Mouse (Mus musculus): ENCODE results near the gene Ccdc88a. TPM values are rescaled to one million over a fixed set of nuclear protein-coding genes. Genes with fewer than 3 reads are reported as not detected.

The Ccdc88a gene
- 41.1 and 46.6 TPM in 2 replicates for polyA plus RNA-seq (2014; fragmentation: Nextera tagmentation; extraction: Ambion mirVana)

DNA sequence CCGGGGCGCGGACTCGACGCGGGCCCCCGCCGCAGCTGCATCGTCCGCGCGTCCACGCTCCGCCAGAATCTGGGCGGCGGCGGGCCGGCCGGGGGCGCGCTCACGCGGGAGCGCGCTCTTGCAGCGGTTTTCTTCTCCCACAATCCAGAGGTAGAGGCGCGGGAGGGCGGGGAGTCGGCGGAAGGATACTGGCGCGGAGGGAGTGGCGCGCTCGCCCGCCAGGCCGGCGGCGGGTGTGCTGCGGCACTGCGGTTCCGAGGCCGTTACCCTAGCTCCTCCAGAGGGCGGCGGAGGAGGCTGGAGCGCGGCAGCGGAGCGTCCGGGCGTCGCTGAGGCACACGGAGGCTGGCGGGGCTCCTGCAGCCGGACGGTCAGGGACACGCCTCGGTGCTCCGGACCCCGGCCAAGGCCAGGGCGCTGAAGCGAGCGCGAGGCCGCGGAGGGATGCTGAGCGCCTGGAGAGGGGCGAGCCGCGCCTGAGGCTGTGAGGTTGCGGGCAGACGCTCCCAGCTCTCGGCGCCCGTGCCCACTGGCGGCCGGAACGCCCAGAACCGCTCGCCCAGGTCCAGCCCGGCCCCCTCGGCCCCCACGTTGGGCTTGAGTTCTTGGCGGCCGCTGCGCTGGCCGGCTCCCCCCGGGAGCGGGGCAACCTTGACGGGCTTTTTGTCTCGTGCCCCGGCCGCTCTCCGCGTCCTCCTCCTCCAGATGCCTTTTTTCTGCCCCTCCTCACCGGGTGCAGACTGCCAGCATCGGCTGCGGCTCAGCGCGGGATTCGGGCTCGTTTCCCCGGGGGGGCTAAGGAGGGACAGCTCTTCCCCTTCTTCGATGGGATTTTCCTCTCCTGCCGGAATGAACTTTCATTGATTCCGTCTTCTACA is at the start of gene Ccdc88a:
TSS of gene Ccdc88a (plus strand) at position 263 of the 878 bp plus-strand sequence.
- Histone ChIP-seq H3K9me3 (replicated peaks; ENCODE audit: control insufficient read depth, low read length) (no peaks in the 10 kb centered on the region), H3K36me3 (replicated peaks; ENCODE audit: control insufficient read depth, insufficient read depth, low read depth, low read length) (no peaks in the 10 kb centered on the region), H3K4me3 (ENCODE audit: low read depth, low read length) (peak within 1 kb of the TSS; percentile 91), H3K27ac (replicated peaks; ENCODE audit: low read depth, low read length) (peak within 1 kb of the TSS; percentile 96), H3K9ac (replicated peaks; ENCODE audit: low read length) (peak within 1 kb of the TSS; percentile 97), H3K4me1 (ENCODE audit: control insufficient read depth, insufficient read depth, low read length) (no peaks in the 10 kb centered on the region), H3K27me3 (ENCODE audit: control insufficient read depth, insufficient read depth, low read length) (no peaks in the 10 kb centered on the region), H3K4me2 (ENCODE audit: low read depth, low read length) (peak within 1 kb of the TSS; percentile 44)
- DNase-seq (ENCODE audit: low spot score) (peak; percentile 97), ATAC-seq (replicated peaks; ENCODE audit: insufficient number of reproducible peaks, low FRiP score, low TSS enrichment, low read depth) (peak; percentile 97)
- WGBS: under 1% methylated on average over 70 of the region's 107 CpGs

DNA sequence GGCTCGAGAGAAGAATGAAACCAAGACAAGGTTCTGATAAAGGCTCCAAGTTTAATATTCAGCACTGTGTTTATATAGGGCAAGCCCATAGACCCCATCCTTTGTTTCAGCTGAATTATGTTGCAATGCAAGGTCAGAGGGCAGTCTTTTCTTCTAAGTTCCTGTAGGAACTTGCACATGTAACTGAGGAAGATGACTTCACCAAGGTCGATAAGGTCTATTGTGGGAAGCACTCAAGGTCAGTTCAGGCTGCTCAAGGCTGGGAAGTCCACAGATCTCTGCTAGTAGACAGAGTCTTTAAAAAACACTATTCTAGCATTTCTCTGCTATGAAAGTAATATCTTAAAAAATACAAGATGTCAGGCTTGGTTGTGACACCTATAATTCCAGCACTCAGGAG is 38.0 kb upstream of the Ccdc88a start:
- Histone ChIP-seq H3K4me1 (ENCODE audit: control insufficient read depth, insufficient read depth, low read length) (no peaks in the 10 kb centered on the region), H3K9ac (replicated peaks; ENCODE audit: low read length) (no peak overlapping the region), H3K9me3 (replicated peaks; ENCODE audit: control insufficient read depth, low read length) (no peaks in the 10 kb centered on the region), H3K27me3 (ENCODE audit: control insufficient read depth, insufficient read depth, low read length) (no peaks in the 10 kb centered on the region), H3K4me3 (ENCODE audit: low read depth, low read length) (no peak overlapping the region), H3K27ac (replicated peaks; ENCODE audit: low read depth, low read length) (no peak overlapping the region), H3K36me3 (replicated peaks; ENCODE audit: control insufficient read depth, insufficient read depth, low read depth, low read length) (no peaks in the 10 kb centered on the region), H3K4me2 (ENCODE audit: low read depth, low read length) (no peak overlapping the region)
- no peak for ATAC-seq (replicated peaks; ENCODE audit: insufficient number of reproducible peaks, low FRiP score, low TSS enrichment, low read depth)
- WGBS: 72% methylated on average over 2 of the region's 2 CpGs
- DNase-seq (ENCODE audit: low spot score): no peak

DNA sequence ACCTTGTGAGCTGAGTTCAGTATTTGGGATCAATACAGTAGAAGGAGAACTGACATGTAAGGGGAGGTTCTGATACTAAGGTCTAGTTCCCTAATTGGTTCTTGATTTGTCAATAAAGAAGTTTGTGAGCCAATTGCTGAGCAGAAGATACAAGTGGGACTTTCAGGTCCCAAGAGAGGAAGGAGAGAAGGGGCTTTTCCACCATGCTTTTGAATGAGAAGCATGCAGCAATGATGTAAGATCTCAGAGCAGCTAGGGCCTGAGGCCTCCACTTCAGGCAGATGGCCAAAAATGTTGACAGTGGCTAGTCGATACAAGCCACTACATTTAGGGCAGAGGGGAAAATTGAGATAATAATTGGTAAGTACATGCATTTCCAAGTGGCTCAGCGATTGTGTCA is 32.2 kb upstream of the Ccdc88a start:
- ATAC-seq (replicated peaks; ENCODE audit: insufficient number of reproducible peaks, low FRiP score, low TSS enrichment, low read depth): no peak
- Histone ChIP-seq H3K27ac (replicated peaks; ENCODE audit: low read depth, low read length) (no peak overlapping the region), H3K4me3 (ENCODE audit: low read depth, low read length) (no peak overlapping the region), H3K36me3 (replicated peaks; ENCODE audit: control insufficient read depth, insufficient read depth, low read depth, low read length) (no peaks in the 10 kb centered on the region), H3K9me3 (replicated peaks; ENCODE audit: control insufficient read depth, low read length) (no peaks in the 10 kb centered on the region), H3K27me3 (ENCODE audit: control insufficient read depth, insufficient read depth, low read length) (no peaks in the 10 kb centered on the region), H3K4me2 (ENCODE audit: low read depth, low read length) (no peak overlapping the region), H3K4me1 (ENCODE audit: control insufficient read depth, insufficient read depth, low read length) (no peaks in the 10 kb centered on the region), H3K9ac (replicated peaks; ENCODE audit: low read length) (no peak overlapping the region)
- no peak for DNase-seq (ENCODE audit: low spot score)
- WGBS: 79% methylated on average over 2 of the region's 2 CpGs

DNA sequence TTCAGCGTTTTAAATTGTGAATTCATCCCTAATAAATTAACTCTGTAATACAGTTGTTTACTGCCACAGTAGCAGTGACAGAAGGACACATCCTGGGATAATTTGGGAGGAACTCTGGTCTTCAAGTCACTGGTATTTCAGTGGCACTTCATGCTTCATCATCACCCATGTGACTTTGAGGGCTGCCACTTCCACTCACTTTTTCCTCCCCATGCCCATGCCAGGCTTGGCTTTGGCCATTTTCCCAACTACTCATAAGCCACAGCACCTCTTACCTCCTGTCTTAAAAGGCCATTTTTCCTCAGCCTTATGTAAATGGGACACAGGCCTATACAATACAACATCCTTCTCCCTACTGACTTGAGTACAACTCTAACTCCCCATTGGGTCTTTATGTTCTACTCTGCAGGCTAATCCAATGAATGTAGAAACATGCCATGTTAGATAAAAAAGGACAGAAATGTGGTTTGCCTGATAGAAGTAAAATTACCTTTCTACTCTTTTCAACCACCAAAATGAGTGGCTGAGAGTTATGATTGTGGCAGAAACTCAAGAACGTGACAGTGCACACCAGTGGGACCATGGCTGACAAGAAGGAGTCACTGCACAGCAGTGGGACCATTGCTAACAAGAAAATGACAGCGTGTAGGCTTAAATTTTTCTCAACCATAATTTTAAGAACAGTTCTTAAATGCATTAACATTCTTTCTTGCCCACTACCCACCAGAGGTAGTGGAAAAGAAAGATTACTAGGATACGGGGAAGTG is 28.4 kb upstream of the Ccdc88a start:
- H3K4me2 ChIP-seq (ENCODE audit: low read depth, low read length): no peak overlapping the region
- no peaks in the 10 kb centered on the region for H3K27me3 ChIP-seq (ENCODE audit: control insufficient read depth, insufficient read depth, low read length)
- H3K27ac ChIP-seq (replicated peaks; ENCODE audit: low read depth, low read length): no peak overlapping the region
- ATAC-seq (replicated peaks; ENCODE audit: insufficient number of reproducible peaks, low FRiP score, low TSS enrichment, low read depth) (no peak), DNase-seq (ENCODE audit: low spot score) (no peak)
- no peaks in the 10 kb centered on the region for H3K9me3 ChIP-seq (replicated peaks; ENCODE audit: control insufficient read depth, low read length)
- no peaks in the 10 kb centered on the region for H3K36me3 ChIP-seq (replicated peaks; ENCODE audit: control insufficient read depth, insufficient read depth, low read depth, low read length)
- H3K9ac ChIP-seq (replicated peaks; ENCODE audit: low read length): no peak overlapping the region
- 82% methylated on average over 4 of the region's 4 CpGs for WGBS
- H3K4me3 ChIP-seq (ENCODE audit: low read depth, low read length): no peak overlapping the region
- no peaks in the 10 kb centered on the region for H3K4me1 ChIP-seq (ENCODE audit: control insufficient read depth, insufficient read depth, low read length)

DNA sequence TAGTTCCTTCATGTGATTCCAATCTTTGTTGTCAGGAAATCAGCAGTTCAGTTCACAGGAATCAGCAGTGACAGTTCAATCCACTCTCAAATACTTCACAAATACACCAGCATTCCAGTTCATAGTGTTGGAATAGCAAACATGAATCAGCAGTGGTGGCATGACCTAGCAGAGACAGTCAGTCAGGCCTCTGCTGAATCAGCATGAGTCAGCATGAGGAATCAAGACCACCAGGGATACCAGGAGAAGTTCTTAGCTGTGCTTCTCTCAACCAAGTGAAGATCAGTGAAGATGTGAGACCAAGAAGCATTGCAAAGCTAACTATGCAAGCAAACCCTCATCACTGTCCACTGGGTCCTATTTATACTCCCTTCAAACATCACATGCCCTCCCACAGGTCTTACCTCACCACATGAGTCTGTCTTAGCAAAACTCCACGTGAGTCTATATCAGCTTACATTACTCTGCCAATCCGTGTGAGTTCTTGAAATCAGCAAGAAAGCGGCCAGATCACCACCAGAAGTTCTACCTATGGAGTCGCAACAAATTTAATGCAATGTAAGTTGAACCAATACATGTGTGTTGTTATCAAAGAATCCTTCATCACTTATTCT is 27.7 kb upstream of the Ccdc88a start:
- no peaks in the 10 kb centered on the region for H3K9me3 ChIP-seq (replicated peaks; ENCODE audit: control insufficient read depth, low read length)
- no peaks in the 10 kb centered on the region for H3K4me1 ChIP-seq (ENCODE audit: control insufficient read depth, insufficient read depth, low read length)
- DNase-seq (ENCODE audit: low spot score) (no peak), ATAC-seq (replicated peaks; ENCODE audit: insufficient number of reproducible peaks, low FRiP score, low TSS enrichment, low read depth) (no peak)
- 77% methylated on average over 4 of the region's 4 CpGs for WGBS
- no peaks in the 10 kb centered on the region for H3K36me3 ChIP-seq (replicated peaks; ENCODE audit: control insufficient read depth, insufficient read depth, low read depth, low read length)
- no peak overlapping the region for H3K4me3 ChIP-seq (ENCODE audit: low read depth, low read length)
- no peak overlapping the region for H3K9ac ChIP-seq (replicated peaks; ENCODE audit: low read length)
- no peak overlapping the region for H3K27ac ChIP-seq (replicated peaks; ENCODE audit: low read depth, low read length)
- no peaks in the 10 kb centered on the region for H3K27me3 ChIP-seq (ENCODE audit: control insufficient read depth, insufficient read depth, low read length)
- H3K4me2 ChIP-seq (ENCODE audit: low read depth, low read length): no peak overlapping the region

DNA sequence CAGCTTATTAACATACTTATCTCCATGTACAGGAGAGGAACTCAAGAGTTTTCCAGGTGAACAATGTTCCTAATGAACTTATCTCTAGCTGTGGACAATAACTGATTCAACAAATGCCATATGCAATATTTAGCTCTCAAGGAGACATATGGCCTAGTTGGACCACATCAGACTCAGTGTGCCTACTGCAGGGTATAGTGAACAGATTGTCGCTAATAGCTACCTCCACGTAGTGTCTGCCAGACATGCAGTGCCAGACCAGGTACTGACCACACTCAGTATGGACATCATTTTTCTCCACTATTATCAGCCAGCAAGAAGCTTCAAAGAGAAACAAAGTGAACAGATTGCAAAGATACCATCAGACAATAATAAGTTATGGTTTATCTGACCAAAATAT is 22.6 kb upstream of the Ccdc88a start:
- no peak for DNase-seq (ENCODE audit: low spot score)
- no peak for ATAC-seq (replicated peaks; ENCODE audit: insufficient number of reproducible peaks, low FRiP score, low TSS enrichment, low read depth)
- H3K27ac ChIP-seq (replicated peaks; ENCODE audit: low read depth, low read length): no peak overlapping the region
- no peaks in the 10 kb centered on the region for H3K9me3 ChIP-seq (replicated peaks; ENCODE audit: control insufficient read depth, low read length)
- 97% methylated on average over 2 of the region's 2 CpGs for WGBS
- H3K4me1 ChIP-seq (ENCODE audit: control insufficient read depth, insufficient read depth, low read length): no peaks in the 10 kb centered on the region
- no peak overlapping the region for H3K4me3 ChIP-seq (ENCODE audit: low read depth, low read length)
- no peak overlapping the region for H3K4me2 ChIP-seq (ENCODE audit: low read depth, low read length)
- no peak overlapping the region for H3K9ac ChIP-seq (replicated peaks; ENCODE audit: low read length)
- H3K36me3 ChIP-seq (replicated peaks; ENCODE audit: control insufficient read depth, insufficient read depth, low read depth, low read length): no peaks in the 10 kb centered on the region
- H3K27me3 ChIP-seq (ENCODE audit: control insufficient read depth, insufficient read depth, low read length): no peaks in the 10 kb centered on the region

DNA sequence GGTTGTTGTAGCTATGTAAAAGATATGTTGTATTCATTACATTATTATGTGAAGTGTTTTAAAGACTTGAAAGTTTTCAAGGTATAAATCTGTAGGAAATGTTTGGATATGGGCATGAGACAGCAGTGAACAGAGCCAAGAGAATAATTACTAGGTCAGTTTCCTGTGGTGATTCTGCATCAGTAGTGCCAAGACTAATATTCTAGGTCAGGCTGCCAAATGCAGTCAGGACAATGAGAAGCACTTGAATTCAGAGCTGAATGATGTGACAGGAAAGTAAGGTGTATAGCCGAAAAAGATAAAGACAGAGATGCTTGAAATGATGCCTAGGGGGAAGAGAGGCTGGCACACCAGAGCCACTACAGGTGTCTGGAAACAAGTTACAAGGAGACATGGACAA is 21.2 kb upstream of the Ccdc88a start:
- 84% methylated on average over 1 of the region's 1 CpGs for WGBS

More for the DNA sequence above, 21.2 kb upstream of the Ccdc88a start:
- Histone ChIP-seq H3K36me3 (replicated peaks; ENCODE audit: control insufficient read depth, insufficient read depth, low read depth, low read length) (no peaks in the 10 kb centered on the region), H3K4me1 (ENCODE audit: control insufficient read depth, insufficient read depth, low read length) (no peaks in the 10 kb centered on the region), H3K9me3 (replicated peaks; ENCODE audit: control insufficient read depth, low read length) (no peaks in the 10 kb centered on the region), H3K4me2 (ENCODE audit: low read depth, low read length) (no peak overlapping the region), H3K9ac (replicated peaks; ENCODE audit: low read length) (no peak overlapping the region), H3K27ac (replicated peaks; ENCODE audit: low read depth, low read length) (no peak overlapping the region), H3K4me3 (ENCODE audit: low read depth, low read length) (no peak overlapping the region), H3K27me3 (ENCODE audit: control insufficient read depth, insufficient read depth, low read length) (no peaks in the 10 kb centered on the region)
- ATAC-seq (replicated peaks; ENCODE audit: insufficient number of reproducible peaks, low FRiP score, low TSS enrichment, low read depth) (no peak), DNase-seq (ENCODE audit: low spot score) (no peak)

Measured in embryonic facial prominence, embryonic 11.5 days (tissue).